Mouse (Mus musculus) forelimb bud, embryonic 11.5 days (tissue): ENCODE measurements around the gene Hras.
A peak's percentile ranks its signal among the peaks of the same experiment; 100 is the strongest.

Experiments used
- DNase-seq: peaks from one replicate; pipeline ENCODE4 v3.0.0-alpha.2; 2012; ENCODE audit warnings: low read depth, low spot score

Gene Hras

DNA sequence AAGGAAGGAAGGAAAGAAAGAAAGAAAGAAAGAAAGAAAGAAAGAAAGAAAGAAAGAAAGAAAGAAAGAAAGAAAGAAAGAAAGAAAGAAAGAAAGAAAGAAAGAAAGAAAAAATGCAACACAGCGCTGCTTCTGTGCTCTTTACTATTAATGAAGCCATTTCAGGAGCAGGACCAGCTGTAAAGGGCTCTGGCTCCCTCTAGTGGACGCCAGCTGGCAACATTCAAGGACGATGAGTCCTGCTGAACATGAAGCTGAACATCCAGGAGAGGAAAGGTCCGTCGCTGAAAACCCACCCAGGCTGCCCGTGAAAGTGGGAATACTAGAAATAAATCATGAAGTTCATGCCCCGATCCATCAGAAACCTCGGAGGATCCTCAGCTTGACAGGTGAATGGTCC lies 17.6 kb downstream of the Hras start:
- DNase-seq: peak; percentile 93

DNA sequence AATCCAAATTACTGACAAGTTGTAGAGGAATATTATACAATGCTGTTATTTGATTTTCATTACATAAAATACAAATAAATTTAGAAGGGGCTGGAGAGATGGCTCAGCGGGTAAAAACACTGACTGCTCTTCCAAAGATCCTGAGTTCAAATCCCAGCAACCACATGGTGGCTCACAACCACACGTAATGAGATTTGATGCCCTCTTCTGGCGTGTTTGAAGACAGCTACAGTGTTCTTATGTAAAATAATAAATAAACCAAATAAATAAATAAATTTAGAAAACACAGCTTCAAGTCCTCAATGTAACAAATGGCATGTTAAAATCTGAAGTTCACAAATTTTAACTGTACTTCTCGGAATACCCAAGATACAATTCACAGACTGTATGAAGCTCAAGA lies 18.7 kb downstream of the Hras start:
- no peak for DNase-seq

DNA sequence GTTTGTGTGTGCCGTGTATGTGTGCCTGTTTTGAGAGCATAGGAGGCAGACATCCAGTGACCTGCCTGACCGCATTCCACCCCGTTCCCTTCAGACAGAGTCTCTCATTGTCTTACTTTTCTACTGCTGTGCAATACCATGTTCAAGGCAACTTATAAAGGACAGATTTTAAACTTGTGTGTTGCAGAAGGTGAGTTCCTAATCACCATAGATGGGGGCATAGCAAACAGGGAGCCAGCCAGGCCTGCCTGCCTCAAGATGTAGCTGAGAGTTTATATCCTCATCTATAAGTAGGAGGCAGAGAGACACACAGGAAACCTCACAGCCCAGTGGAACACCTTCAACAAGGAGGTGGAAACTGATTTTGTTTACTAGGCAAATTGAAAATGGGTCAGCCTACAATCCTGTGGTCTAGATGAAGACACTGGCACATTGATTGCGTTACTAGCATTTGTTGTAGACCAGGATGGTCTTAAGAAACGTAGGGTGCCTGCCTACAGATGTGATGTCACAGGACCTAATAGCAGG lies 20.4 kb downstream of the Hras start:
- no peak for DNase-seq

DNA sequence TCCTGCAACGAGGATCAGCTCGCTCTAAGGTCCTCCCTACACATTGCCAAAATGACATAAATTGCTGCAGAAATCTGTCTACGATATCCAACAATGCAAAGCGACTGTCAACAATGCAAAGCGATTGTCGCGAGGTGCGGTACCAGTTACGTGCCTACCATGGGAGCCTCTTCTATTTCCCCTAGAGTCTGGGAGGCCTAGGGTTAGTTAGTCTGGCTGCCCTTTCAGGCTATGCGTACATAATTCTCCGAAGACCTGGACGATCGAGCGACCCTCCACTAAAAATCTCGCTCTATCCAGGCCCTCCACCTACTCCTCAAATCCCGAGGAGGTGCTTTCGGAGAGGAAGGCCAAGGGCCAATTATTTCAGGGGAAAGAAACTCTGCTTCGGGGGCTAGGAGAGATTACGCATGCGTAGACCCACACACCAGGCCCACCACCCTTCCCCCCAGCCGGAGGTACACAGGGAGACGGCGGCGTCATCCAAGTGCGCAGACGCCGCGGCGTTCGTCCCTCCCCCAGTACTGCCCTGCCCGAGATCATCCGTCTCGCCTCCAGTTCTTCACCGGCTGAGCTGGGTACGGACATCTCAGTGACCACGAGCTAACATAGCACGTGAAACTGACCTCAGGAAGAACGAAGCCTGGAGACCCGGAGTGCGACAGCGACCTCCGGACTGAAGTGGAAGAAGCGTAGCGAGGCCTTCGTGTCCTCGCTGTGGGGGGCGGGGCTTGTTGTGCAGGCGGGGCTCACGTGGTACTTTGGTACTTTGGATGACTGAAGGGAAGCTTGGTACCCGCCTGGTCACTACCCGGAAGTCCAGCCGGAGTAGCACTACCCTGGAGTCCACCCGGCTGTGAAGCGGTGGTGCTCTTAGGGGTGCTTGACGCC lies 21.4 kb downstream of the Hras start, which contains the start of gene Rnh1:
Gene Rnh1, minus strand, starts transcription at position 742 of the 891 bp plus-strand sequence.
- DNase-seq: peak; percentile 97

DNA sequence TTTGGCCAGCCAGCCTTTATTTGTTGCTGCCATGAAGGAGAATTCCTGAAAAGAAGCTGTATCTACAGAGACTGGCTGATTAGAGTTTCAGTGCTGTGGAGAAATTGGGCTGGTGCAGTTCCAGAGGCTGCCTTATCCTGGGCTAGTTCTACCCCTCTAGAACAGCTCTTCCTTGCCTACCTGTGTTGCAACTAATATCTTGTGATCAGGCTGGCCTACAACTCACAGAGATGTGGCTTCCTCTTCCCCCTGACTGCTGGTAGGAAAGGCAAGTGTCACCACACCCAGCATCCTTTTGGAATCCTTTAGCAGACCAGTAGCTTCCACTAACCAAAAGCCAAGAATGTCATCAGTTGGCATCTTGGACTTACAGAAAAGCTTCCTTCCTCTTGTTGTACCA lies 23.9 kb downstream of the Hras start:
- no peak for DNase-seq

DNA sequence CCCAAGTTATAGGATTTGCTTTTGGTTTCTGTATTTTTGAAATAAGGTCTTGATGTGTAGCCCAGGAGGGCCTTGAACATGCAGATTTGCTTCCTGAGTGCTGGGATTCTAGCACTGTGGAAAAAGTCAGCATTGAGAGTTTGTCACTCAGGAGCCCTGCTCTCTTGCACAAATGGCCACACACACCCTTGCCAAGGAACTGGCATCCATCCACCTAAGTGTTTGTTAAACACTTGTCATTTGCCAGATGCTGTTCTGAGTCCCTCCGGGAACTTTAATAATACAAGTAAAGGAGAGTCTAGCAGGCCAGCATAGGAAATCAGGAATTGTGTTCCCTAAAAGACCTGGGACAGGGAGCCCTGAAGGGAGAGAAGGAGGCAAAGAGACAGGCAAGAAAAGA lies 24.5 kb downstream of the Hras start:
- no peak for DNase-seq

DNA sequence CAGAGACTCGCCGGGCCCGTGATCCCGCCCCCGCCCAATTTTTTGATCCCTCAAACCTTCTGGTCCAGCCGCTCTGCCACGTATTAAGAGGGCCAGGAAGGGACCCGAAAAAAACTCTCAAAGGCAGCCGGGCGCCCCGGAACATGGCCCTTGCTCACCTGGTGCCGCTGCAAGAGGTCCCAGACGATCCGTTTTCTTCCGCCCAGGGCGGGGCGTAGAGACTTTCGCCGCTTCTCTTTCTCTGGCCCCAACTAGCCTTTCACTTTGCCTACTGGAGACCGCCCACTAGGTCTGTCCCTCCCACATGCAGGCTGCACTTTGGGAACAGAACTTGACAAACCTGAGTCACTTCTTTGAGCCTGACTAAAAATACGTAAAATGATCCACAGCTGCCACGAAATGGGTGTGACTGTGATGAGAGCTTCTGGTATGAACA lies 25.3 kb downstream of the Hras start:
- peak; percentile 28 for DNase-seq

DNA sequence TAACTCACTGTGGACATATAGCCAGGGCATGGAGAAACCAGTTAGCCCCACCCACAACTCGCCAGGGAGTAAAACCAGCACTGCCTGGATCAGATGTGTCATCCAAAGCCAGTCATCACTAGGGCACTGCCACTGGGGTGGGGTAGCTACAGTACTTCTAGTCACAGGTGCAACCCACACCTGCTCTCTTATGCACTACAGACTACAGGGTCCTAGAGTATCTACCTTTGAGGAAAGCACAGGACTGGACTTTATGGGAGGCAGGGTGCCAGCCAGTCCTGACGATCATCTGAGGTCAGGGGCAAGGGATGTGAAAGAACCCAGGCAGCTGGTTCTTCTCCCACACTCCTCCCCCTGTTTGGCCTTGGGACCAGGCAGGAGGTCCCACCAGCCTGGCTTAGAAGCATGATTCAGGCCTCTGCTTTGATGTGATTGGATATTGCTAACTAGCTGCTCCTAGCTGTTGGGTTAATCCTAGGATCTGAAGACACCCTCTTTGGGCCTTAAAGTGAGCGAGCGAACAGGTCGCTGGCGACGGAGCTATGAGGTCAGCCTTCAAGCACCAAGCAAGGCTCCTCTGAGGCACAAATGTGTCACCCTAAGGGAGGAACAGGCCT lies 25.8 kb downstream of the Hras start:
- no peak for DNase-seq

DNA sequence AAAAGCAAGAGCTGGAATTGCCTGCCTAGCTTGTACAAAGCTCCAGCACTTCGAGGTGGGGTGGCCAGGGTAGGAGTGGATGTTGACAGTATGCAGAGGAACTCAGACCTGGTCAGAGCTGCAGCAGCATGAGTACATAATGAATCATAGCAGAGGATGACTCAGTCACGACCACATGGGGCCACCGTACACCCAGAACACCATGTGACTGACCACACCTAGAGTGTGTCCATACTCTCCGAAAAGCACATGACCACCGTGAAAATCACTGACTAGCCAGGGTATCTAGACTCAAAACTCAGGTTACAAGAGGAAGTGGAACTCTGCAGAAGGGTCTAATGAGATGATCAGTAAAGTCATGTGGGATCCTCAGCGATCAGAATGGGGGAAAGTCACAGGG lies 29.0 kb downstream of the Hras start:
- no peak for DNase-seq

DNA sequence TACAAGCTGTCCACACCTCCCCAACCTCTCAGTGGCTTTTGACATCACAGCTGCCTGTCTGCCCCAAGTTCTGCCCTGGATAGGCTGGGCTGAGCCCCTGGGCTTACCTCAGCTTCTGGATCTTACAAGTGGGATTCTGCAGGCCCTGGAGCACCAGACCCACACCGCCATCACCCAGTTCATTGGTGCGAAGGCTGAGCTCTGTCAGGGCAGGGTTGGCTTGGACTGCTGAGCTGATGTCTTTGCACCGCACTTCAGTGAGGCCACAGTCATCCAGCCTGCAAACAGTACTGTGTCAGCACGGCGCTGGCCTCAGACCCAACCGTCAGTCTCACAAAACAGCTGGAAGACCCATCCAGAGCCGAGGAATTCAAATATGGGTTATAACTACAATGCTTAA lies 29.4 kb downstream of the Hras start:
- no peak for DNase-seq

DNA sequence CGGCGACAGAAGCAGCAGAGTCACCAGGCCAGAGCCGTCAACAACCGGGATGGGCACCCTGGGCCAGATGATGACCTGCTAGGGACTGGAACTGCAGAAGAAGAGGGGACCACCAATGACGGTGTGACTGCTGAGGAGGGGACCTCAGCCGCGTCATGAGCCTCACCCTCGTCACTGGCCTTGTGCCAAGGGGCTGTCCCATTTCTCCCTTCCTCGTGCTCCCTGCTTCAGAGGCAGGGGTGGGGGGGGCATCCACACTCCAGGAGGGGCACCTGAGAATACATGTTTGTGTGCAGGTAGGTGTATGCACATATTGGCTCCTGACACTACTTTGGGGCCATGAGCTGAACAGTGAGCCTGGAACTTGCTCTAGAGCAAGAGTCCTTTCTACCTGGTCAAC lies 38.4 kb downstream of the Hras start:
- DNase-seq: no peak

DNA sequence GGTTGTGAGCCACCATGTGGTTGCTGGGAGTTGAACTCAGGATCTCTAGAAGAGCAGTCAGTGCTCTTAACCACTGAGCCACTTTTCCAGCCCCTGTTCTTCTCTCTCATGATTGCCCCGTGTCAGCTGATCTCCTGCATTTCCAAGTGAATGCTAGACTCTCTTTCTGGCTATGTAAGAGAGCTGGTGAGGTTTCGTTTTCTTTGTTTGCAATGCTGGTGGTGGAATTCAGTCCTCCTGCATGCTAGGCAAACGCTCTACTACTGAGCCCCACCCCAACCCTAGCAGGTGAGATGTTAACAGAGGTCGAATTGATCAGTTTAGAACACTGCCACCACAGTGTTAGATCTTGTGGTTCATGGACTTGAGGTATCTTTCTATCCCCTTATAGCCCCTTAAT lies 45.2 kb downstream of the Hras start:
- no peak for DNase-seq

DNA sequence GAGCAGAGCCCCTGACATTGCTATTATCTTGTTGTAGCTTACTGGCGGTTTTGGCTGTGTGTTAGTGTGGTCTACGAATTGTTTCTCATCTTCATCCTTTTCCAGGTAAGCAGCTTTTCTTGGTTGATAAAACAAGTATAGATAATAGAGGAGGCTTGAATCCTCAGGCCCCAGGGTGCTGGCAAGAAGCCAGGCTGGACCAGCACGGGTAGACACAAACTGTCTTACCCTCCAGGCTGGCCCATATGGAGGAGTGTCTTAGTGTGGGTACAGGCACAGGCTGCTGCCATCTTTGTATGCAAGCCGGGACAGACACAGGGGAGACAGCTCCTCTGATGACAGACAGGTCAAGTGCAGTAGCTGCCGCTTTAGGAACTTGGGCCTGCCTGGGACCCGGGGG lies 46.8 kb downstream of the Hras start:
- DNase-seq: no peak

DNA sequence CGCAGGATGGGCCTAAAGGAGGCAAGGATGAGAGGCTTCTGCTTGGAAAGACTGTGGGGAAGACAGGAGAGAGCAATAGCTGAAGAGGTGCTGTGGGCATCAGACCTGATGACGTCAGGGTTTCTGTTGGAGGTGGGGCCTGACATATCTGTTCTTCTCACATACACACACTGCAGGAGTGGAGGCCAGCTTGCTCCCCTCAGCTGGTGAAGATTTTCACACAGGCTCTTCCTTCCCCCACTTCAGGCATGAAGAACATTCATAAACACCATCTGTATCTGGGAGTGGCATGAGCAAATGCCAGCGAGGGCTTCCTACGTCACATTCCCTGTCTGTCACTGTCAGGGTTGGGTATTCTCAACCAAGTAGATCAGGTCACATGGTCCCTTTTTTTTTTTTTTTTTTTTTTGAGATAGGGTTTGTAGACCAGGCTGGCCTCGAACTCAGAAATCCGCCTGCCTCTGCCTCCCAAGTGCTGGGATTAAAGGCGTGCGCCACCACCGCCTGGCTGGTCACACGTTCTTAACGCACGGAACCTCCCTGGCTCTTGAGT lies 47.7 kb downstream of the Hras start:
- DNase-seq: no peak

DNA sequence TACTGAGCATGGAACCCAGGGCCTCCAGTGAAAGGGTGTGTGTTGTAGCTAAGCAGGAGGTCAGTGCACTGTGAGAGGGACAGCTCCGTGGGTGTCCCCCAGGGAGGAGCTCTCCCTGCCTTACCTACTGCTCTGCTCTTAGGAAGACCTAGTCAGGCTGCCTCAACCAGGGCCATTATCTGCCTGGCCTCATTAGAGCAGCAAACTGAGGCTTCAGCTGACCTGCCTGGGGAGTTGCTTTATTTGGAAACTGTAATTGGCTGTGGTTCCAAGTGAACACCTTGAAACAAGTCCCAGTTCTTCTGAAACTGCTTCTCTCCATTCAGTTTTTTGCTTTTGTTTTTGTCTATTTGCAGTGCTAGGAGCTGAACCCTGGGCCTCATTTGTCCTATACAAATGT lies 48.4 kb downstream of the Hras start:
- no peak for DNase-seq

DNA sequence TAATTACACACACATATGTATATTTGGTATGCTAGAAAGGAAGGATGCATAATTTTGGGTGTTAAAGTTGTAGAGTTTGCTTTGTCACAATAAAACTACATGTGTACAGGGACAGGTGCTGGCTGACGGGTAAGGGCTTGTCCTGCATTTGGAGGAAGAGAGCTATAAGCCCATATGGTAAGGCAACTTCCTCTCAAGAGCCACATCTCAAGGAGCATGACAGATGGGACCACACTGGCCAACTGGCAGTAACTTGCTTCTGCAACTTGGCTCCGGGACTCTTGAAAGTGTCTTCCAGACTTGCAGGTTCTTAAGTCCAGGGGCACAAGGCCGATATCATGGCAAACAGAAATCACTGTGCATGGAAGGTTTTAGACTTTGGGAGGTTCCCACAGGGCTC lies 49.2 kb downstream of the Hras start:
- no peak for DNase-seq

DNA sequence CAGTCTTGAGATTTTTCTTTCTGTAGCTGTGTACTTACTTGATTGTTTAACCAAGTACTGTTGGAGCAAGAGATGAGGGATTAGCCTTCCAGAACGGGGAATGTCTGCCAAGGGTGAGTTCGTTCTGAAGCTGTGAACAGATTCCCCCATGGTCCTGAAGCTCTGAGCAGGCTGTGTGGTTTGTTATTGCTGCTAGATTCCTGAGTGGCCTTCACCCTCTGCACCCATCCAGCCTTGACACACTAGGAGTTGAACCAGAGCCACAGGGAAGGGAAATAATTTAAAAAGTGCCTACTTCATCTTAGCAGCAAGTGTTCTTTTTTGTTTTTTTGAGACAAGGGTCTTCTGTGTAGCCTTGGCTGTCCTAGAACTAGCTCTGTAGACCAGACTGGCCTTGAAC lies 49.9 kb downstream of the Hras start:
- no peak for DNase-seq

DNA sequence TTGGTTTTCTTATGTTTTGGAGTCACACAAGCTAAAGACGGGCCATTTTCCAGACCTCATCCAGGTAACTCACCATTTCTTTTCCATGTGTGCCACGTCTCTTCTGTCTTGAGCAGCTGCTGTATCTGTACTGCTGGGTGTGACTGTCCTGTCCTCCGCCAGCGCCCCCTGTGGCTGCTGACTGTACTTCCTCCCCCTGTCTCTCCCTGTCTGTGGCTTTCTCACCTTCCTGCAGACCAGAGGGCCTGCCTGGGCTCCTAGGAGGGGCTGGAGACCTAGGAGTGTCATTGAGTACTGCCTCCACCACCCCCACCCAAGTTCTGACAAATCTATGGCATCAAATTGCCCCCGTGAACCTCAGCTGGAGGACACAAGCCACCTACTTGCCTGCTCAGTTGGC lies 50.7 kb downstream of the Hras start:
- no peak for DNase-seq

DNA sequence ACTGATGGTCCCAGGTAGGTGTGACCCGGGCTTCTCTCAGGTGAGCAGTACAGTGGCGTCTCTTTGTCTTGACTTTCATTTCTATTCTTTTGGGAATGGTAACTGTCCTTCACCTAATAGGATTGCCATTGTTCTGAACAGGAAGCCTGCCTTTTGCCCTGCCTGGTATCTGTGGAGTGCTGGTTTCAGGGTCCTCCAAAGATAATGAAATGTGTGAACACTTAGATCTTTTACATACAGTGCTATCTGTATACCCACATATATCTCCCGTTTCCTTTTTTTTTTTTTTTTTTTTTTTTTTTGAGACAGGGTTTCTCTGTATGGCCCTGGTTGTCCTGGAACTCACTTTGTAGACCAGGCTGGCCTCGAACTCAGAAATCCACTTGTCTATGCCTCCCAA lies 52.5 kb downstream of the Hras start:
- no peak for DNase-seq
